Mouse (Mus musculus) neural tube, embryonic 12.5 days (tissue): ENCODE measurements around the gene Bsn. TPM values are rescaled to one million over a fixed set of nuclear protein-coding genes. Genes with fewer than 3 reads are reported as not detected.

Experiments used
- ATAC-seq: fragments of 200-750 bp; cut with Nextera tagmentation; 2 replicates; pipeline ENCODE4 v1.8.0; 2017; ENCODE audit warnings: low read depth, mild to moderate bottlenecking, moderate TSS enrichment, moderate library complexity; ENCODE audit not compliant: low FRiP score
- H3K27ac ChIP-seq: fragments of 300-500 bp; sonication (generic); 2 replicates; pipeline ENCODE4 v1.5.1; 2016
- H3K27me3 ChIP-seq: fragments of 300-500 bp; sonication (generic); replicated peaks from 2 replicates; pipeline ENCODE4 v1.6.1; 2016; ENCODE audit warnings: mild to moderate bottlenecking
- H3K36me3 ChIP-seq: fragments of 300-500 bp; sonication (generic); 2 replicates; pipeline ENCODE4 v1.6.1; 2016; ENCODE audit warnings: mild to moderate bottlenecking
- H3K4me1 ChIP-seq: fragments of 300-500 bp; sonication (generic); 2 replicates; pipeline ENCODE4 v1.6.1; 2016
- H3K4me2 ChIP-seq: fragments of 300-500 bp; sonication (generic); replicated peaks from 2 replicates; pipeline ENCODE4 v1.6.1; 2016; ENCODE audit warnings: mild to moderate bottlenecking
- H3K4me3 ChIP-seq: fragments of 300-500 bp; sonication (generic); 2 replicates; pipeline ENCODE4 v1.5.1; 2016
- H3K9ac ChIP-seq: fragments of 300-500 bp; sonication (generic); 2 replicates; pipeline ENCODE4 v1.6.1; 2016; ENCODE audit warnings: mild to moderate bottlenecking
- H3K9me3 ChIP-seq: fragments of 300-500 bp; sonication (generic); 2 replicates; pipeline ENCODE4 v1.6.1; 2016; ENCODE audit warnings: mild to moderate bottlenecking
- WGBS: fragments of 180-500 bp; shearing (Covaris S2); methylation state at CpG from one replicate; pipeline ENCODE4 v1.1.7; 2016; 5-methylcytosine and 5-hydroxymethylcytosine counted together
- polyA plus RNA-seq: library from polyadenylated mRNA; unstranded; fragments of >200 nt; fragmentation: Nextera tagmentation; extraction: Ambion mirVana; gene quantifications from 2 replicates; pipeline ENCODE4 v1.2.1, GENCODE M21; 2016

Gene Bsn
- polyA plus RNA-seq, 1 experiment from 2014 or later = 5.3 TPM

DNA sequence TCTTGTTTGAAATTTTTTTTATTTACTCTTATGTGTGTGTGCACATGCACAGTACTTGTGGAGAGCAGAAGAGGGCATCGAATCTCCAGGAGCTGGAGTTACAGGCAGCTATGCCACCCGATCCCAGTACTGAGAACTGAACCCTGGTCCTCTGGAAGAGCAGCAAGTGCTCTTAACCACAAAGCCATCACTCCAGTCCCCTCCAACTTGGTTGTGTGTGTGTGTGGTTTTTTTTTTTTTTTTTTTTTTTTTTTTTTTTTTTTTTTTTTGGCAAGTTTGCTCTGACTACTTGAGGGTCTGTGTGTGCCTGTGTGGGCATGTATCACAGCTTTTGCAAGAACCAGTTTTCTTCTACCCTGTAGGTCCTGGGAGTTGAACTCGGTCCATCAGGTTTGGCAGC lies 57.8 kb downstream of the Bsn start:
- Histone ChIP-seq H3K4me2 (no peak overlapping the region), H3K27me3 (no peaks in the 10 kb centered on the region), H3K27ac (no peak overlapping the region), H3K4me1 (no peaks in the 10 kb centered on the region), H3K36me3 (peaks cover 11% of the 10 kb centered on the region), H3K9me3 (no peaks in the 10 kb centered on the region), H3K4me3 (no peak overlapping the region), H3K9ac (no peak overlapping the region)
- ATAC-seq = no peak
- 91% methylated on average over 3 of the region's 3 CpGs for WGBS

DNA sequence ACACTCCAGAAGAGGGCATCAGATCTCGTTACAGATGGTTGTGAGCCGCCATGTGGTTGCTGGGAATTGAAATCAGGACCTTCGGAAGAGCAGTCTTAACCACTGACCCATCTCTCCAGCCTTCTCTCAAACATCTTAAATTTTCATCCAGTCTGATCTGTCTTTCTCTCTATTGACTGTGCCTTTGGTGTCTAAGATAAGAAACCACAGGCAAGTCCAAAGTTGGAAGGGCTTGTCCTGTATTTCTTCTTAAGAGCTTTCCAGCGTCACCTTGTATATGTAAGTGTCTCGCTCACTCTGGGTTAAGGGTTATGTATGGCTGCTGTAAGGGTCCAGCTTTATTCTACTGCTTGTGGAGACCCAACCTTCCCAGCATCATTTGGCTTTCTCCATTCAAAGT lies 58.7 kb downstream of the Bsn start:
- Histone ChIP-seq H3K36me3 (peaks cover 2% of the 10 kb centered on the region; the same call in 1 of the 2 replicates), H3K27ac (no peak overlapping the region), H3K9me3 (no peaks in the 10 kb centered on the region), H3K9ac (no peak overlapping the region), H3K4me1 (no peaks in the 10 kb centered on the region), H3K4me3 (no peak overlapping the region), H3K27me3 (no peaks in the 10 kb centered on the region), H3K4me2 (no peak overlapping the region)
- no peak for ATAC-seq
- WGBS = 83% methylated on average over 5 of the region's 5 CpGs

DNA sequence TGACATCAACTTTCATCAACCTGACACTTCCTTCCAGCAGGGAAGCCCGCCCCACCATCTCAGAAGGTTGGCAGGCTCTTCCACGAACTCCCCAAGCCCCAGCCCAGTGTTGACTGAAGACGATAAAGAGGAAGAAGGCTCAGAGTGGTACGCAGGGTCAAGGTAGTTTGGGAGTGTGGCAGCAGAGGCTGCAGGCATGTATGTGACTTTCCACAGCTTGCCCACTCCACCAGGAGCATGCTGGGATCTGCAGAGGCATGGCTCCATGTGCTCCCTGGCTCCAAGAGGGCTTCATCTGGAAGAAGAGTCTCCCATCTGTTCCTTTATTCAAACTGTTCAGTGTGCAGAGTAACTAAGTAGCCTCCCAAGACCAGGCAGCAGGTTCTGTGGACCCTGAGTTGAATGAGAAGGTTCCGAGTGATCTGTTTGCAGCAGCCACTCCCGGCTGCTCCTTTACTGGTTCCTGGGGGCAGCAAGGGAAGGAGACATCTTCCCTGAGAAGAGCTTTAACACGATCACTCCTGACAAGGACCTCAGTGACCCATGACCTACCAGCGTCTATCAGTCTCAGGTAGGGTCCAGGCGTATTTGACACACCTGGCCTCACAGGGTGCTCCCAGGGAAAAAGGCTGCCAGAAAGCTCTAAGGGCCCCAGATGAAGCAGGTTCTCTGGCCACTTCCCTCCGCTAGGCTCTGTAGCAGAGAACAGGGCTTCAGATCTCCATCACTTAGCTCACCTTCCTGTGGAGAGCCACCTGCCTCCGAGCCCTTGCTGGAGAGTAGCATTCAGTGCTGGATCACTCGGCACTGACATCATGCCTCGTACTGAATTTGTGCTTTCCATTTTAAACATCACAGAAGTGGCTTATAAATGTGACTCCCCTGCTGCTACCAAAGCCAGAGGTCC lies 60.9 kb downstream of the Bsn start:
- Histone ChIP-seq H3K4me3 (no peak overlapping the region), H3K4me2 (no peak overlapping the region), H3K36me3 (peaks cover 13% of the 10 kb centered on the region), H3K4me1 (no peaks in the 10 kb centered on the region), H3K9me3 (no peaks in the 10 kb centered on the region), H3K27ac (no peak overlapping the region), H3K9ac (no peak overlapping the region), H3K27me3 (no peaks in the 10 kb centered on the region)
- 87% methylated on average over 13 of the region's 13 CpGs for WGBS
- ATAC-seq = no peak

DNA sequence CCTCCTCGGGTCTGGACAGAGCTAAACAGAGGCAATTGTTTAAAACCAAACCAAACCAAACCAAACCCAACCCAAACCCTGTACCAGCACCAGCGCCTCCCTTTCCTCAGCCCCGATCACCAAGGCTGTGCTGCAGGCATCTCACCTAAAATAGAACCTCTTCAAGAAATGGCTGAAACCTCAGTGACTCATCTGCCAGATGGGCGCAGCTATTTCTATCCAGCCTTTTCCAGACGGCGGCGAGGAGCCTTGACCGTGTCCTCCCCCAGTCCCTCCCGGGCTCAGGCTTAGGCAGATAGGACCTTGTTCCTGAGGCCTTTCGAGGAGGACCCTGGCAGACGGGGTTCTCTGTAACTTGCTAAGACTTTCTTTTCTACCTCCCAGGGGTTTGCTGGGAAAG lies 61.9 kb downstream of the Bsn start:
- Histone ChIP-seq H3K9me3 (no peaks in the 10 kb centered on the region), H3K36me3 (peaks cover 13% of the 10 kb centered on the region), H3K4me3 (no peak overlapping the region), H3K27ac (no peak overlapping the region), H3K9ac (no peak overlapping the region), H3K4me2 (no peak overlapping the region), H3K27me3 (no peaks in the 10 kb centered on the region), H3K4me1 (no peaks in the 10 kb centered on the region)
- 87% methylated on average over 11 of the region's 11 CpGs for WGBS
- ATAC-seq = no peak

DNA sequence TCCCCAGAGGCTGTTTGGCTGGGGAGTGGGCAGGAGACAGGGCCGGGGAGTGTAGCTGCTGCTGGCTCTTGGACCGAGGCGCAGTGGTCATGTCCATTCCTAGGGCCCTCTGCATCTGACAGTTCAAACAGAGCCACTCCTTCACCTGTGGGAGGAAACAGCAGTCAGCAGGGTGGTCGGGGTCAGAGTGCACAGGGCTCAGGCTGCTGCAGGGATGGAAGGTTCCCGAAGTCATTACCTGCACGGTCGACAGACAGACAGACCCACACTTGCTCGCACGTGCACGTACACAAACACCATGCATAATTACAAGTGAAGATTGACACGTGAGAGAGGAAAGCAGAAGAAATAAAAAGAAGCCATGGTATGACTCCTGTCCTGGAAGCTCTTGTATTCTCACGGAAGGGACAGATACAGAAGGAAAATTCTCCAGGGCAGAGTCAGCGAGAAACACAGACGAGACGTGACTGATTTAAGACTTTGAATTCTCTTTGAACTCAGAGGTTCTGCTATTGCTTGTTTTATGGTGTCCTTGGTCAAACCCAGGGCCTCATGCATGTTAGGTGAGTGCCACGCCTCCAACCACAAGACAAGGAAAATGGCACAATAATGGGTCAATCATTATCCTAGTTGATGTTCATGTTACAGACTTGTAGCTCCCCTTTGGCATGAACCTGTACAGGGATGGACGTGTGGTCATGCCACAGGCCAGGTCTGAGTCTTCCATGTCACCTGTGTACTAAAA lies 63.6 kb downstream of the Bsn start:
- Histone ChIP-seq H3K9ac (no peak overlapping the region), H3K4me1 (no peaks in the 10 kb centered on the region), H3K27ac (no peak overlapping the region), H3K4me3 (no peak overlapping the region), H3K9me3 (no peaks in the 10 kb centered on the region), H3K36me3 (peaks cover 18% of the 10 kb centered on the region), H3K4me2 (no peak overlapping the region), H3K27me3 (no peaks in the 10 kb centered on the region)
- no peak for ATAC-seq
- 78% methylated on average over 17 of the region's 17 CpGs for WGBS

DNA sequence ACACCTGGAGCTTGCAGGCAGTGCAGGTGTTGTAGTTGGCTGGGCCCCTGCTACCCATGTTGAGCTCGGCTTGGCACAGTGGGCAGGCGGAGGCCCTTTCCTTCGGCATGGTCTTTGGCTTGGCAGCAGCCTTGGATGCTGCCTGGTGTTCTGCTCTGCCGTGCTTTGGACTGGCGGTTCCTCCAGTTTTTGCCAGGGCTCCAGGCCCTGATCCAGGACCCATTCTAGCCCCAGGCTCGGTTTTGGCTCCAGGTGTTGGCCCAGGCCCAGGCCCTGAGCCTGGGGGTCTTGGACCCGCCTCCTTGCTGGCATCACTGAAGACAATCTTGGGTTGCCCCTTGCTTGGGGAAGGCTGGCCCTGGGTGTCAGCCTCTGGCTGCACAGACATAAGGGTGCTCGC lies 64.5 kb downstream of the Bsn start:
- H3K36me3 ChIP-seq = peaks cover 18% of the 10 kb centered on the region
- no peaks in the 10 kb centered on the region for H3K4me1 ChIP-seq
- ATAC-seq = no peak
- no peak overlapping the region for H3K4me3 ChIP-seq
- H3K9ac ChIP-seq = no peak overlapping the region
- no peaks in the 10 kb centered on the region for H3K9me3 ChIP-seq
- no peaks in the 10 kb centered on the region for H3K27me3 ChIP-seq
- 92% methylated on average over 8 of the region's 8 CpGs for WGBS
- H3K27ac ChIP-seq = no peak overlapping the region
- no peak overlapping the region for H3K4me2 ChIP-seq

DNA sequence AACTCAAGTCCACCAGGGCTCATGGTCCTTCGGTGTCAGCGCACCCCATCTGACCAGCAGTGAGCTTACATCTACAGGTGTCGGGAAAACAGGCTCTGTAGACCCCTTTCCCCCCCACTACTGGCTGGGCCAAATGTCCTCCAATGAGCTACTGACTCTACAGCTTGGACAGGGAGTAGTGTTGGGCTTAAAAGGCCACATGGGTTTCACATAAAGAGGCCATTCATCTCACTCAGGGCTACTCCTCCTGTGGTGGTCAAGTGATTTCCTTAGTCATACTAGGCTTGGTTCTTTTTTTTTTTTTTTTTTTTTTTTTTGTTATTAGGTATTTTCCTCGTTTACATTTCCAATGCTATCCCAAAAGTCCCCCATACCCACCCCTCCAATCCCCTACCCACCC lies 66.3 kb downstream of the Bsn start:
- H3K4me2 ChIP-seq = no peak overlapping the region
- H3K27ac ChIP-seq = no peak overlapping the region
- 75% methylated on average over 4 of the region's 4 CpGs for WGBS
- no peaks in the 10 kb centered on the region for H3K4me1 ChIP-seq
- H3K27me3 ChIP-seq = no peaks in the 10 kb centered on the region
- H3K4me3 ChIP-seq = no peak overlapping the region
- H3K9ac ChIP-seq = no peak overlapping the region
- no peak for ATAC-seq
- no peaks in the 10 kb centered on the region for H3K9me3 ChIP-seq
- H3K36me3 ChIP-seq = peaks cover 18% of the 10 kb centered on the region

DNA sequence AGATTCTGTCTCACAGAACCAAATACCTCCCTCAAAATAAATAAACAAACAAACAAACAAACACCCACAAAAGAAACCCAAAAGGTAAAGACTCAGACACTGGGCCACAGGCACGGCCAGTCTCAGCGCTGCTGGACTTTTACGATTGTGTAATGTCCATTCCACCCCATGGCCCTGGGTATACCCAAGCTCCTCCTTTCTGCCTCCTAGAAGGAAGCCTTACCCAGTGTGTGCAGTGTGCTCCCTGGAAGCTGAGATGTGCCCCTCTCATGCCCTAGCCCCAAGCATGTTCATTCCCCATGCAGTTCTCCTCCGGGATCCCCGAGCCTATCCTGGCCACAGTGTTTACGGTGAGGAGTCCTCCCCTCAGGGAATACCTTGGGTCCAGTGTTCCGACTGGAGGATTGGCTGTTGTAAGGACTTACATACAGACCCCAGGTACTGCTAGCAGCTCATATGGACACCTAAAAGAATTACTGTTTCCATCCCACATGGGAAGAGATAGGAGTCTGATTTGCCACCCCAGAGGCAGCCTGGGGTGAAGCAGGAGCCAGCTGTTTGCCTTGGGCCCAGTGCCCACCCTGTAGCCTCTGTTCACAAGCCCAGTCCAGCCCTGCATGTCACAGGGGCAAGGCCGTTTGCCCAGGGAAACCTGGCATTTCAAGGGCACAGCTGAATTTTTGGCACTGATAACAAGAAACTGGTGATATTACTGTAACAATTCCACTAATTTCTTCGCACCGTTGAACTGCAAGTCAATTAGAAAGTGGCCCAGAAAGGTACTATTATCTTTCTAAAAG lies 68.8 kb downstream of the Bsn start:
- no peak overlapping the region for H3K27ac ChIP-seq
- WGBS = 85% methylated on average over 10 of the region's 10 CpGs
- no peaks in the 10 kb centered on the region for H3K9me3 ChIP-seq
- H3K9ac ChIP-seq = no peak overlapping the region
- no peak overlapping the region for H3K4me3 ChIP-seq
- no peak for ATAC-seq
- peaks cover 28% of the 10 kb centered on the region for H3K36me3 ChIP-seq
- no peaks in the 10 kb centered on the region for H3K27me3 ChIP-seq
- H3K4me2 ChIP-seq = no peak overlapping the region
- H3K4me1 ChIP-seq = no peaks in the 10 kb centered on the region

DNA sequence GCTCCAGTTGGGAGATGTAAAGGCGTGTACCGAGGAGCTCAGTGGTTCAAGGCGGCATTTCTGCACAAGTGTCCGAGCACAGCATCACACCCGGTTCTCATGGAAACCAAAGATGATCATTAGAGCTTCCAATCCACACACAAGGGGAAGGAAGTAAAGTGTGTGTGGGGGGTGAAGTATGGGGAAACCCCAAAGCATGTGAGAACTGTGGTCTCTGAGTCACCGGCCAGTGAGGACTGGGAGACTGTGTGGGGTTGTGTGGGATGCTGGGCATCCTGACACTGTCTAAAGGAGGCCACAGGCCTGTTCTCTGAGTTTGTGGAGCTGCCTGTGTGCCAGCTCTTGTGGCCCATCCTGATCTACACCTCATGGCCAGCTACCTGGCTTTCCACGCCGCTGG lies 69.5 kb downstream of the Bsn start:
- H3K27ac ChIP-seq = no peak overlapping the region
- no peaks in the 10 kb centered on the region for H3K9me3 ChIP-seq
- ATAC-seq = no peak
- H3K4me1 ChIP-seq = no peaks in the 10 kb centered on the region
- H3K9ac ChIP-seq = no peak overlapping the region
- no peaks in the 10 kb centered on the region for H3K27me3 ChIP-seq
- WGBS = 93% methylated on average over 8 of the region's 8 CpGs
- H3K4me2 ChIP-seq = no peak overlapping the region
- H3K4me3 ChIP-seq = no peak overlapping the region
- peaks cover 28% of the 10 kb centered on the region for H3K36me3 ChIP-seq

DNA sequence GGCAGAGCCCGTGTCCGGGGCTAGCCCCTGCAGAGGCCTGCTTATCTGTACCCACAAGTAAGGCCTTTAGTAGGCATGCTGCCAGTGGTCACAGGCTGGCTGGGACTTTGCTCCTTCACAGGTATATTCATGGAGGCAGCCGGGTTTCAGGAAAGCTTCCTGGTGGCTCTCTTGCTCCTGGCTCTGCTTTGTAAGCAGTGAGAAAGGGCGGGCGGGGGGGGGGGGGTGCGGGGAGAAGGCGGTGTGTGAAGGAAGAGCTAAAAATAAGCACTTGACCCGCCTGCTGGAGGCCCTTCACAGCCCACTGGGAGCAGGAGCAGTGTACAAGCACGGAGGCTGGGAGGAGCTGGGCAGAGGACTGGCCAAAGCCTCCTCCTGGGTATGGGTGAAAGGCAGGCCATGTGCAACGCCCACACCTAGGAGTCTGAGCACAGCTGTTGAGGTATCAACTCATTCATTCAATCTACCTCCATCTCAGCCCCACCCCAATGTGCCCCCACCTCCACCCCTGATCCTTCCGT lies 70.2 kb downstream of the Bsn start:
- Histone ChIP-seq H3K4me2 (no peak overlapping the region), H3K4me3 (no peak overlapping the region), H3K4me1 (no peaks in the 10 kb centered on the region), H3K36me3 (peaks cover 30% of the 10 kb centered on the region), H3K27ac (no peak overlapping the region), H3K27me3 (no peaks in the 10 kb centered on the region; the same call in 1 of the 2 replicates), H3K9ac (no peak overlapping the region), H3K9me3 (no peaks in the 10 kb centered on the region)
- 68% methylated on average over 10 of the region's 11 CpGs for WGBS
- ATAC-seq = no peak

DNA sequence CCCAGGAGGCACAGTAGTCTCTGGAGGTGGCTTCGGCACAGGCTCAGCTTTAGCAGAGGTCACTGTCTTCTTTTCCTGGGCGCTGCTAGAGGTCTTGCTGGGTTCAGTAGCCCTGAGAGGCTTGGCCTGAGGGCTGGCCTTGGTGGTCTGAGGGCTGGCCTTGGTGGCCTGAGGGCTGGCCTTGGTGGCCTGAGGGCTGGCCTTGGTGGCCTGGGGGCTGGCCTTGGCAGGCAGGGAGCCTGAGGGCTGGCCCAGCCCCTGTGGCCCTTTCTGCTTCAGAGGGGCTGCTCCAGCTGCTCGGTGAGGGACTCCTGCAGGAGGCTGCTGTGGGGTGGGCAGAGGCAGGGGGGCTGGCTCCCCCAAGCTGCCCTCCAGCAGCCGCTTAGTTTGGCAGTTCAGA lies 73.0 kb downstream of the Bsn start:
- Histone ChIP-seq H3K9ac (no peak overlapping the region), H3K27me3 (peaks cover 3% of the 10 kb centered on the region; the same call in 1 of the 2 replicates), H3K36me3 (peaks cover 52% of the 10 kb centered on the region), H3K27ac (no peak overlapping the region), H3K9me3 (no peaks in the 10 kb centered on the region), H3K4me3 (no peak overlapping the region), H3K4me1 (no peaks in the 10 kb centered on the region), H3K4me2 (no peak overlapping the region)
- ATAC-seq = no peak
- 60% methylated on average over 4 of the region's 4 CpGs for WGBS
